Mouse (Mus musculus) heart, embryonic 12.5 days (tissue): ENCODE data around the gene Maml3. TPM values are rescaled to one million over a fixed set of nuclear protein-coding genes. Genes with fewer than 3 reads are reported as not detected.

Experiments
- ATAC-seq: fragments of 200-750 bp; cut with Nextera tagmentation; 2 replicates; pipeline ENCODE4 v1.8.0; 2017; ENCODE audit warnings: moderate TSS enrichment, moderate library complexity; ENCODE audit not compliant: insufficient number of reproducible peaks, low FRiP score
- H3K27ac ChIP-seq: fragments of 300-500 bp; sonication (generic); 2 replicates; pipeline ENCODE4 v1.5.1; 2016; ENCODE audit warnings: mild to moderate bottlenecking, moderate library complexity; ENCODE audit not compliant: poor library complexity, severe bottlenecking
- H3K27me3 ChIP-seq: fragments of 300-500 bp; sonication (generic); replicated peaks from 2 replicates; pipeline ENCODE4 v1.6.1; 2016; ENCODE audit warnings: mild to moderate bottlenecking, moderate library complexity
- H3K36me3 ChIP-seq: fragments of 300-500 bp; sonication (generic); 2 replicates; pipeline ENCODE4 v1.6.1; 2016; ENCODE audit warnings: mild to moderate bottlenecking, moderate library complexity
- H3K4me1 ChIP-seq: fragments of 300-500 bp; sonication (generic); replicated peaks from 2 replicates; pipeline ENCODE4 v1.6.1; 2016; ENCODE audit warnings: mild to moderate bottlenecking
- H3K4me2 ChIP-seq: fragments of 300-500 bp; sonication (generic); 2 replicates; pipeline ENCODE4 v1.6.1; 2016; ENCODE audit warnings: mild to moderate bottlenecking, moderate library complexity
- H3K4me3 ChIP-seq: fragments of 300-500 bp; sonication (generic); 2 replicates; pipeline ENCODE4 v1.5.1; 2016; ENCODE audit warnings: mild to moderate bottlenecking
- H3K9ac ChIP-seq: fragments of 300-500 bp; sonication (generic); 2 replicates; pipeline ENCODE4 v1.6.1; 2016; ENCODE audit warnings: mild to moderate bottlenecking, moderate library complexity
- H3K9me3 ChIP-seq: fragments of 300-500 bp; sonication (generic); replicated peaks from 2 replicates; pipeline ENCODE4 v1.6.1; 2016; ENCODE audit warnings: mild to moderate bottlenecking, moderate library complexity
- WGBS: fragments of 180-500 bp; shearing (Covaris S2); methylation state at CpG from one replicate; pipeline ENCODE4 v1.1.7; 2016; 5-methylcytosine and 5-hydroxymethylcytosine counted together
- polyA plus RNA-seq: library from polyadenylated mRNA; unstranded; fragments of >200 nt; fragmentation: Nextera tagmentation; extraction: Ambion mirVana; gene quantifications from 2 replicates; pipeline ENCODE4 v1.2.1, GENCODE M21; 2016

Maml3 gene
- polyA plus RNA-seq, 1 experiment from 2014 or later: 2.6 TPM

DNA sequence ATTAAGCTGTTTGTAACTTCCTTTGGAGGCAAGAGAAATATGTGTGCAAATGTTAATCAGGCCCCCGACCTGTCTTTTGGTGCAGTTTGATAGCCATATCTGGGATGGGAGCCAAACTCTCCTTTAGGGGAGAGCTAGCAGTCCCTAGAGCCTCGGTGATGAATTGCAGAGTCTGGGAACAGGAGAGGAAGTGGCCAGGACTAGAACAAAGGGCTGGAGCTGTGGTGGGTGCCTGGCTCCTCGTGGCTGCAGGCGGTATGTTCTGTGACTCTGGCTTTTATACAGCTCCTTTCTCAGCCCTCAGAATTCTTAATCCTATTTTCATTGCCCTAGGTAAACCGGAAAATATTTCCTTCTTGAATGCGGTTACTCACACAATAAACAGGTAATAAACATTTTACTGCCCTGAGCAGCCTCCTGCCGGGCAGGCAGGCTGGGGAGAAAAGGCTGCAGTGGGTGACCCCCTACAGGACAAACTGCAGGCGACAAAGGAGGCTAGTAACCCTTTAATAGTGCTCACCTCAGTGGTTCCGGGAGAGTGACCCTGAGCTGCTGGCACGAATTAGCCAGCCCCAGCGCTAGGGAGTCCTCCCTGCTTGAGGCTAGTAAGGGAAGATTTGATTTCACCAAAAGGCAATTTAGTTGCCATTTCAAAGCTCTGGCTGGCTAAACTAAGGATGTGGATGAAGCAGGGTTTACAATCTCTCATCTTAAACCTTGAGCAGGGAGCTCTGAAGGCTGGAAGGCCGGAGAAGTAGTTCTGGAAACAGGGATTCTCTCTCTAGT, 365.6 kb downstream of the Maml3 start:
- Histone ChIP-seq H3K9ac (no peak overlapping the region; the same call in 1 of the 2 replicates), H3K27ac (peak overlapping the region; percentile 69), H3K4me2 (peak overlapping the region; percentile 38), H3K9me3 (no peaks in the 10 kb centered on the region), H3K27me3 (no peaks in the 10 kb centered on the region), H3K4me3 (no peak overlapping the region), H3K36me3 (no peaks in the 10 kb centered on the region), H3K4me1 (peaks cover 57% of the 10 kb centered on the region)
- 11% methylated on average over 12 of the region's 12 CpGs for WGBS
- peak; percentile 64 for ATAC-seq

DNA sequence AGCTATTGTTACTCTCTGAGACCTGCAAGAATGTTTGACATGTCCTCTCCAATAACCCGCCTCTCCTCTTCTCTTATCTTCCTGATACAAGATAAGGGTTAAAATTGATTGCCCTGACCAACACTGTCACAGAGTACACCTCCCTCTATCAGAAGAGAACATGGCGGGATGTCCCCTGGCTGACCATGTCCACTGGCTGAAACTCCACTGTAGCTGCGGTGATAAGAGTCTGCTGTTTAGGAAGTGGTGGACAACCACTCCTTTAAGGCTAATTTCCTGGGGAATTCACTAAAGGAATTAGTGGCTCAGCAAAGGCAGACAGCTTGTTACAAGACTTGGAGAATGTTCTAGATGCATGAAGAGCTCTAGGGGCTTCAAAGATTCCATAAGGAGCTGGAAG, 371.2 kb downstream of the Maml3 start:
- H3K4me1 ChIP-seq: peaks cover 51% of the 10 kb centered on the region

DNA sequence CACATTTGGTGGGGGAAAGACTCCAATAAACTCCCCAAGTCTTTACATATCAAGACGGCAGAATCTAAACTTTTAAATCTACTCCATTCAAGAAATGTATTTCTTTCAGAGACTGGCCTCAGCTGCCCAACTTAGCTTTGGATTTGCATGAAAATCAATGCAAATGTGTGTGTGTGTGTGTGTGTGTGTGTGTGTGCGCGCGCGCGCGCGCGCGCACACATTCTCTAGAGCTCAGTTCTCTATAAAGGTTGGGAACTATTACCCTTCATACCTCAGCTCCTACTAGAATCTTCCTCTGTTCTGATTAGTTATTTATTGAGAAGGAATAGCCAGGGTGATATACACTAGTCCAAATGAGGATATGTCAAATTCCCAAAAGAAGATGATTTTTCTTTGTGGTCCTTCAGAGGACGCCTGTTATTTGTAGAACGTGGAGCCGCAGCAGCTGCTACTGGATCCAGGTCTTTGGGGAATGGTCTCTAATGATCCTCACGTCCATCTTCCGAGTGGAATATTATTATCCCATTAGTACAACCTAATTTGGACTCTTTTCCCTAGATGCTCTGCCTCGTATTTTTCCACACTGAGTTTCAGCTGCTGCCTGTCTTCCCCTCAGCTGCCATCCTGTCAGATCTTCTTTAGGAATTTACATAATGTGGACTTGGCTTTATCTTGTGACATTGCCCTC, 372.8 kb downstream of the Maml3 start:
- Histone ChIP-seq H3K27me3 (no peaks in the 10 kb centered on the region), H3K9ac (no peak overlapping the region), H3K4me2 (no peak overlapping the region), H3K4me3 (no peak overlapping the region), H3K27ac (no peak overlapping the region), H3K36me3 (no peaks in the 10 kb centered on the region), H3K4me1 (peaks cover 53% of the 10 kb centered on the region), H3K9me3 (no peaks in the 10 kb centered on the region)
- 90% methylated on average over 16 of the region's 16 CpGs for WGBS
- no peak for ATAC-seq

More for the DNA sequence above, 371.2 kb downstream of the Maml3 start:
- H3K9ac ChIP-seq: no peak overlapping the region
- no peak overlapping the region for H3K27ac ChIP-seq
- H3K27me3 ChIP-seq: no peaks in the 10 kb centered on the region
- H3K9me3 ChIP-seq: no peaks in the 10 kb centered on the region
- WGBS: 21% methylated on average over 3 of the region's 3 CpGs
- H3K4me2 ChIP-seq: no peak overlapping the region
- no peak overlapping the region for H3K4me3 ChIP-seq
- no peak for ATAC-seq
- H3K36me3 ChIP-seq: no peaks in the 10 kb centered on the region

DNA sequence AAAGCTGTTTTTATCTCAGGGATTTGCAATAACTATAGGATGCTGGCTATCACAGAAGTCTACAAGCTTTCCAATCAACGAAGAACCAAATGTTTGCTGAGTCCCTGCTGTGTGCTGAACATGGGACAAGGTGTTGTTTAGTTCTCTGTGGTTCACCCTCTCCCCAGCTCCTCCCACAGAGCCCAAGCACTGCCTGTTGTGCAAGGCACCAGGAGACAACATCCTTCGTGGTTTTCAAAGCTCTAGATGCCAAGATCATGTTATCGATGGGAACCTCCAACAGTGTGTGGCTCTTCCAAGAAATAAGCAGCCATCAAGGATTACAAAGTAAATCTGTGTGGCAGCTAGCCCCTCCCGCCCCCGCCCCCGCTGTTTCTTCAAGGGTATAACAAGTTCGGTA, 374.2 kb downstream of the Maml3 start:
- Histone ChIP-seq H3K4me2 (no peak overlapping the region), H3K4me1 (peaks cover 56% of the 10 kb centered on the region), H3K4me3 (no peak overlapping the region), H3K27ac (no peak overlapping the region), H3K27me3 (no peaks in the 10 kb centered on the region), H3K9ac (no peak overlapping the region), H3K9me3 (no peaks in the 10 kb centered on the region), H3K36me3 (no peaks in the 10 kb centered on the region)
- 83% methylated on average over 7 of the region's 7 CpGs for WGBS
- no peak for ATAC-seq

DNA sequence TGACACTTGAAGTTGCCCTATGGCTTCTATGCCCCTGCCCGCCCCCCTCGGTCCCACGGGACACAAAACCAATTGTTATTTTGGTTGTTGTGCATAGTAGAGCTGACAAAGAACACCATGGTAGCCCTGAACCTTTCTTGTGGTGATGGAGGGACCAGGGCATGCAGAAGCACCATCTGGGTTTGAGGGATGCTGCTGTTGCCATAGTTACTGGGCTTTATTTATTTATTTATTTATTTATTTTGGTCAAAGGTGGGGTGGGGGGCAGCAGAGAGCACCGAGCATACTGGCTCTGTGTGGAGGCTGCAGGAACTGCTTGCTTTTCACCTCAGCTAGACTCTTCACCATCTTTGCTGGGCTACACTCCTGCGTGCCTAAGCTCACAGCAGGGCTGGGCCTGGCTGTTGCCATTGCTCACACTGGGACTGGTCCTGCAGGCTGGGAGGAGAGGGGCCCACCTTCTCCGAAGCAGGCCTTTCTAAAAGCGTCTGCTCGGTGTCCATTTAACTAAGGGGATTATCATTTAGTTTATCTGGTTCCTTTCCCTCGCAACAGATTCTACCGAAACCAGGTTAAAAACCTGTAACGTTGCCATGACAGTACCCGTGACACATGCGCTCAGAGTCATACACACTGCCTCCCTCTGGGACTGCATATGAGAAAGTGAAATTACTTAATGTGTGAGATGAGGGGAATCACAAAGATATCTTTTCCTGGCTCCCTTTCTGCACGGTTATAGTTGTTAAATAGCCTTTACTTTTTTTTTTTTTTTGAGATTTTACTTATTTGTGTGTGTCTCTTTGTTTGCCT, 375.6 kb downstream of the Maml3 start:
- no peaks in the 10 kb centered on the region for H3K9me3 ChIP-seq
- 0 out of 2 replicates have a peak, but pooled peaks have one; percentile 5 for ATAC-seq
- H3K9ac ChIP-seq: no peak overlapping the region
- 57% methylated on average over 14 of the region's 14 CpGs for WGBS
- no peaks in the 10 kb centered on the region for H3K36me3 ChIP-seq
- peaks cover 70% of the 10 kb centered on the region for H3K4me1 ChIP-seq
- H3K4me3 ChIP-seq: no peak overlapping the region
- H3K4me2 ChIP-seq: peak overlapping the region; percentile 61
- H3K27ac ChIP-seq: peak overlapping the region; percentile 96
- H3K27me3 ChIP-seq: no peaks in the 10 kb centered on the region

DNA sequence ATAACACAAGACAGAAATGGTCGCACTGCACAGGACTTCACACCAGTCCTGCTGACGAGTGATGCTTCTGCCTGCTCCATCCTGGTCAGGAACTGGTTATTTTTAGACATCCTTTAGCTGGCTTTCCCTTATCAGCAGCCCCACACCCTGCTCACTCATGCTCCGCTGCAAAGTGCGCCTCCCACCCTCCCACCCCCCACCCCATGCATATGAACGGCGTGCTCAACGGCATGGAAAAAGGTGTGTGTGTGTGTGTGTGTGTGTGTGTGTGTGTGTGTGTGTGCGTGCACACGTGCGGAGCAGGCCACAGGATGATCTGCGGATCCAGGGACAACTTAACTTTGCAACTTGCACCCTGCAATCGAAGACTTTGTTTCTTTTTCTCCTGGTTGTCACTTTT, 376.4 kb downstream of the Maml3 start:
- Histone ChIP-seq H3K27ac (peak overlapping the region; percentile 96), H3K9ac (peak overlapping the region; percentile 10; the same call in 1 of the 2 replicates), H3K4me1 (peaks cover 71% of the 10 kb centered on the region), H3K27me3 (no peaks in the 10 kb centered on the region), H3K4me2 (peak overlapping the region; percentile 61), H3K9me3 (no peaks in the 10 kb centered on the region), H3K4me3 (0 out of 2 replicates have a peak overlapping the region, but pooled peaks have one; percentile 5), H3K36me3 (no peaks in the 10 kb centered on the region)
- peak; percentile 97 for ATAC-seq
- 9% methylated on average over 12 of the region's 12 CpGs for WGBS

DNA sequence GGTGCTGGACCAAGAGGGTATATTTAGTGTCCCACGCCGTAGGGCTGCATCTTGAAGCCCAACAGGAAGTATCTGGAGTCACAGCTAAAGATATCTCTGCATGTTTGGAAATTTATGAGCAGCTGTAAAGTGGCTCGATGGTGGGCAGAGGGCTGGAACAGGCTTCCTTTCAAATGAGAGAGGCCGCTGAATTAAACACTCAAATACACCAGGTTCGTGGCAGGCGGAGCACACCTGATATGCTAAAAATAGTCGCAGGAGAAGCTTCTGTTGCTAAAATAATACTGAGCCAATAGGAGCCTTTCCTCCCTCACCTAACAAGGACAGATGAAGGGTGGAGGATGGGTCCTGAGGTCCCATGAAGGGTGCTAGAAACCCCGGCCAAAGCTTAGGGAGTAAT, 376.9 kb downstream of the Maml3 start:
- Histone ChIP-seq H3K4me2 (peak overlapping the region; percentile 61), H3K9ac (peak overlapping the region; percentile 10)
- ATAC-seq: peak; percentile 46; the same call in 1 of the 2 replicates

DNA sequence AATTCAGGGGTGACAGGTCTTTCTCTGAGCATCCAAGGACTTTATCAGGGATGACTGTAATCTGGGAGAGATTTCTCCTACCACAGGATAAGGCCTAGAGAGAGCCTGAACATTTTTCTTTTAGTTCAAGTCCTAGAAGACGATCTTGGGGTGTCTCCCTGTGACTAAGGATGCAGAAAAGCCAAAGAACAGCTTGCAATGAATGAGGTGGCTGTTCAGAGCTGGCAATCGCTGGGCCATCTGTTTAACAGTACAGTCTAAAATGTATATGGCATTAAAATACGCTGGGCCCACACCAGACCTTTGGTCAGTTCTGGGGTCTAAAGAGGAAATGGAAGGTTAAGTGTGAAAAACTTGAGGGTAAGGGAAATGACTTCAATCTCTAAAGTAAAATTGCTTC, 377.4 kb downstream of the Maml3 start:
- 60% methylated on average over 3 of the region's 3 CpGs for WGBS
- no peak overlapping the region for H3K9ac ChIP-seq
- no peaks in the 10 kb centered on the region for H3K9me3 ChIP-seq
- H3K4me1 ChIP-seq: peaks cover 70% of the 10 kb centered on the region
- H3K4me3 ChIP-seq: no peak overlapping the region
- no peak overlapping the region for H3K4me2 ChIP-seq
- peak overlapping the region; percentile 96 for H3K27ac ChIP-seq
- no peak for ATAC-seq
- H3K27me3 ChIP-seq: no peaks in the 10 kb centered on the region
- no peaks in the 10 kb centered on the region for H3K36me3 ChIP-seq

More for the DNA sequence above, 376.9 kb downstream of the Maml3 start:
- H3K36me3 ChIP-seq: no peaks in the 10 kb centered on the region
- peak overlapping the region; percentile 96 for H3K27ac ChIP-seq
- H3K4me1 ChIP-seq: peaks cover 72% of the 10 kb centered on the region
- no peaks in the 10 kb centered on the region for H3K9me3 ChIP-seq
- no peak overlapping the region for H3K4me3 ChIP-seq
- H3K27me3 ChIP-seq: no peaks in the 10 kb centered on the region
- 11% methylated on average over 8 of the region's 8 CpGs for WGBS

DNA sequence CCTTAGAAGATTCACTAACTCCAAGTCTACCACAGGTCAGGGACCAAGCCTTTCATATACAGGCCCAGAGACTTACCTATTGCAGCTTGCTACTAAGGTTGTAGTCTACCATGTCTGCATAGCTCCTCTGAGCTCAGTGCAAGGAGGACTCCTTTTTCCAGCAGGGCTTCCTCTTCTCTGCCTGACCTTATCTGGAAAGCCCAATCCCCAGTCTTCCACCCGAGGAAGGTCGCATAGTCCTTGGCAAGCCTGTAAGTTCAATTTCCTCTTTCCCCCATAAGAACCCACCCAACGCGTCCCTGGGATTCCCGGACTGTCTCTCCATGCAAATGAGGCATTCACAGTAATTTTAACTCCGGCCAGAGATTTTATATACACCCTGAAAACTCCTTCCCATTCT, 378.6 kb downstream of the Maml3 start:
- peak overlapping the region; percentile 96 for H3K27ac ChIP-seq
- H3K4me1 ChIP-seq: peaks cover 66% of the 10 kb centered on the region
- no peaks in the 10 kb centered on the region for H3K9me3 ChIP-seq

DNA sequence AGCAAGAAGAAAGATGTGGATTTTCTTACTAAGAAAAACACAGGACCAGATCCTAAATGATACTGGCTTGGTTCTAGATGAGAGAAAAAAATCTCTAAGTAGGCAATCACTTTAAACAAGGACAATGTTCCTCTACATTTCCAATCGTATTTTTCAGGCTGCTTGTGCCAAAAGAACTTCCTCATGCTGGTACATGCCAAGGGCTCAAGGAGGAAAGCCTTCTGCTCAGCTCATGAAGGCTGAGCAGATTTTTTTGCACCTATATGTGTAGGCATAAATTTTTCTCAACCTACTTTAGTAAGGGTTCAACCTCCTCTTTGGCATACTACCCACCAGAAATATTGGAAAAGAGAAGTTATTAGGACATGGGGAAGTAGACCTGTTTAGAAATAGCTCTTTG, 384.9 kb downstream of the Maml3 start:
- no peaks in the 10 kb centered on the region for H3K27me3 ChIP-seq
- peaks cover 43% of the 10 kb centered on the region for H3K4me1 ChIP-seq
- H3K4me3 ChIP-seq: no peak overlapping the region
- WGBS: 77% methylated on average over 1 of the region's 1 CpGs
- no peak for ATAC-seq
- H3K27ac ChIP-seq: no peak overlapping the region
- no peaks in the 10 kb centered on the region for H3K9me3 ChIP-seq
- no peaks in the 10 kb centered on the region for H3K36me3 ChIP-seq
- H3K9ac ChIP-seq: no peak overlapping the region
- no peak overlapping the region for H3K4me2 ChIP-seq

More for the DNA sequence above, 378.6 kb downstream of the Maml3 start:
- Histone ChIP-seq H3K4me2 (no peak overlapping the region), H3K9ac (no peak overlapping the region), H3K27me3 (no peaks in the 10 kb centered on the region), H3K36me3 (no peaks in the 10 kb centered on the region), H3K4me3 (no peak overlapping the region)
- ATAC-seq: no peak
- WGBS: 61% methylated on average over 6 of the region's 6 CpGs

DNA sequence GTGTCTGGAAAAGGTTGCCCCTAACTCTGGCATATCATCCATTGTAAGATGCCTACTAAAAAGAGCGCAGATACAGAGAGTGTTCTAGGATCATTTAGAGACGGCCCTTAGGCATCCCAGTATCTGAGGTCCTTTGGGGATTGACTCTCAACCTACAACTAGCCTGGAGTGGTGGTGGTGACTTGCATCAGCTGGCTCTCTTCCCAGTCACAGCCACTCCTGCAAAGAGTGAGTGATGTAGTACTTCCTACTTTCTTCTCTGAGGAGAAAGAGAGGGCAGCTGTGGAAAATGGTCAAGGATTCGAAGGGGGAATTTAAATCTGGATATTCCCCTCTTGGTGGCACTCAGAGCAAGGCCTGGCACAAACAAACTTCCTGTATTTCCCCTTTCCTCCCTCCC, 385.5 kb downstream of the Maml3 start:
- Histone ChIP-seq H3K9ac (no peak overlapping the region), H3K36me3 (no peaks in the 10 kb centered on the region), H3K4me3 (no peak overlapping the region), H3K4me1 (peaks cover 40% of the 10 kb centered on the region), H3K27ac (no peak overlapping the region), H3K4me2 (no peak overlapping the region), H3K27me3 (no peaks in the 10 kb centered on the region), H3K9me3 (no peaks in the 10 kb centered on the region)
- WGBS: 58% methylated on average over 3 of the region's 3 CpGs
- no peak for ATAC-seq
